Mouse (Mus musculus) spleen, postnatal 10 days (tissue): ENCODE results near the gene 4930507D05Rik.
"Not testable (repeated sequence)": the region's sequence is repeated elsewhere in the genome, so short reads cannot be mapped to it uniquely, and the experiment has no call there.

Experiments
- DNase-seq, 2 experiments: peaks; one replicate each; pipeline ENCODE4 v3.0.0; 2021 to 2022; ENCODE audit warnings: low spot score in 2 of 2

Gene 4930507D05Rik

GRCm38 (mm10) chr10:62476980-62477379, 27.7 kb downstream of the 4930507D05Rik start:
- no peak for DNase-seq

GRCm38 (mm10) chr10:62481108-62481852, 32.0 kb downstream of the 4930507D05Rik start:
- DNase-seq = no peak

- DNase-seq = peak in 1 of 2 experiments; percentile 49
These were observed 36.7 kb downstream of the 4930507D05Rik start for GRCm38 (mm10) chr10:62485878-62486582.

- DNase-seq = peak; percentile 99
These were observed 37.5 kb downstream of the 4930507D05Rik start, which contains the start of gene Vps26a for GRCm38 (mm10) chr10:62486618-62487415. TSS of gene Vps26a (minus strand) at chr10:62486805.

GRCm38 (mm10) chr10:62488266-62488665, 39.0 kb downstream of the 4930507D05Rik start:
- peak in 1 of 2 experiments; percentile 59 for DNase-seq

- not testable (repeated sequence) for DNase-seq
These were observed 42.4 kb downstream of the 4930507D05Rik start for GRCm38 (mm10) chr10:62491681-62492080.

- DNase-seq = peak; percentile 58 to 80
These were observed 51.0 kb downstream of the 4930507D05Rik start for GRCm38 (mm10) chr10:62500088-62500915.
